27 mouse cellular contexts compared by ENCODE assay signal in the genomic region with DNA sequence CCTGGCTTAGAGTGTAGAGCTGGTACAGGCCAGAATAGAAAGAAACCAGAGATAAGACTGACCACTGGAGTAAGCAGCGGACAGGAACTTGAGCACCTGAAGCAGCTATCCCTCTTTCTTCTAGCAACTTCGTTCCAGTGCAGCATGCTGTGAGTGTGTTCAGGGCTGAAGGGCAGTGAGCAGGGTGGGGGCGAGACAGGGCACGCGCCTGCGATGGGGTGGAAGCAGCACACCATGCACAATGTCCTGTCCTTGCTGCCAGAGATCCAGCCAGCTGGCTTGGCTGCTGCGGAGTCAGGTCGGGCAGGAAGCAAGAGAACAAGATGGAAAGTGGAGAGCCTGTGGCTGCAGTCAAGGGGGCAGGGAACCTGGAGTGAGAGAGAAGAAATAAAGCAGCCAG. TPM values are rescaled to one million over a fixed set of nuclear protein-coding genes. Genes with fewer than 3 reads are reported as not detected.
"Had no signal": no experiment of that assay in that cellular context is flagged by ENCODE, and none has a peak within 500 bp of the region (broad histone marks: within the 10 kb centered on the region; RNA-seq: fewer than 3 reads in every experiment).

No protein-coding gene starts in this region.

- H3K4me3 ChIP-seq: heart, embryonic 10.5 days; heart, embryonic 13.5 days; heart, embryonic 15.5 days; hindbrain, embryonic 13.5 days; hindbrain, embryonic 15.5 days; kidney, embryonic 15.5 days; limb, embryonic 13.5 days; limb, embryonic 15.5 days; liver, embryonic 12.5 days had no signal

- DNase-seq: gastrocnemius, postnatal 14 days; gastrocnemius, postnatal 36 days; heart, adult 18-20 months; heart, postnatal 36 days; kidney, adult 11 months; kidney, adult 2 months; kidney, adult 9 months; kidney, postnatal 14 days; kidney, postnatal 36 days; layer of hippocampus, adult 9-11 months; layer of hippocampus, postnatal 36 days; left cerebral cortex, postnatal 4 days had no signal

- H3K36me3 ChIP-seq: heart, embryonic 10.5 days; heart, embryonic 13.5 days; heart, embryonic 15.5 days; hindbrain, embryonic 13.5 days; hindbrain, embryonic 15.5 days; kidney, embryonic 15.5 days; limb, embryonic 13.5 days; limb, embryonic 15.5 days; liver, embryonic 12.5 days had no signal

- ATAC-seq: hindbrain, postnatal 0 days; intestine, embryonic 16.5 days; liver, embryonic 12.5 days had no signal

- H3K4me2 ChIP-seq: heart, embryonic 13.5 days; heart, embryonic 15.5 days; hindbrain, embryonic 13.5 days; hindbrain, embryonic 15.5 days; kidney, embryonic 15.5 days; limb, embryonic 13.5 days; limb, embryonic 15.5 days; liver, embryonic 12.5 days had no signal

- H3K9ac ChIP-seq: heart, embryonic 13.5 days; heart, embryonic 15.5 days; hindbrain, embryonic 13.5 days; hindbrain, embryonic 15.5 days; kidney, embryonic 15.5 days; limb, embryonic 13.5 days; limb, embryonic 15.5 days; liver, embryonic 12.5 days; liver, embryonic 14.5 days had no signal

- H3K27ac ChIP-seq: heart, embryonic 10.5 days; heart, embryonic 13.5 days; heart, embryonic 15.5 days; hindbrain, embryonic 13.5 days; hindbrain, embryonic 15.5 days; hindbrain, postnatal 0 days; kidney, embryonic 15.5 days; kidney, postnatal 0 days; limb, embryonic 13.5 days; limb, embryonic 15.5 days; liver, embryonic 12.5 days; liver, embryonic 14.5 days had no signal

- H3K27me3 ChIP-seq: heart, embryonic 13.5 days; heart, embryonic 15.5 days; hindbrain, embryonic 13.5 days; hindbrain, embryonic 15.5 days; kidney, embryonic 15.5 days; limb, embryonic 13.5 days; limb, embryonic 15.5 days; liver, embryonic 12.5 days had no signal

- H3K4me1 ChIP-seq: heart, embryonic 13.5 days; heart, embryonic 15.5 days; hindbrain, embryonic 13.5 days; hindbrain, embryonic 15.5 days; kidney, embryonic 15.5 days; limb, embryonic 13.5 days; limb, embryonic 15.5 days; liver, embryonic 12.5 days had no signal

- H3K9me3 ChIP-seq: heart, embryonic 10.5 days; heart, embryonic 13.5 days; heart, embryonic 15.5 days; hindbrain, embryonic 13.5 days; hindbrain, embryonic 15.5 days; kidney, embryonic 15.5 days; limb, embryonic 13.5 days; limb, embryonic 15.5 days; liver, embryonic 12.5 days had no signal

RNA-seq across cellular contexts. Expression of gene Slc5a7, which starts 59.4 kb away (rescaled TPM):
- total RNA-seq: gastrocnemius, postnatal 14 days; gastrocnemius, postnatal 36 days; hematopoietic stem cell, adult 5-6 weeks; liver, adult 2 months had no signal
- polyA plus RNA-seq: kidney, adult 2 months; liver, adult 2 months had no signal
